Mouse (Mus musculus) embryonic stem cell, embryonic (primary cell): Measurements from ENCODE around the gene Prox1.

Experiments used
- CTCF ChIA-PET, 4 experiments: fragments of 300-600 bp in 2 of 4; fragments of 350-600 bp in 2 of 4; sonication (Branson Sonifier 250); formaldehyde crosslinking; loops; one replicate each; lab custom pipeline; 2022; ENCODE audit warnings: inconsistent platforms in 2 of 4; lab: Charles Lee
- POLR2A ChIA-PET, 4 experiments: fragments of 300-600 bp in 2 of 4; fragments of 350-600 bp in 2 of 4; sonication (Branson Sonifier 250); formaldehyde crosslinking; loops; one replicate each; lab custom pipeline; 2022; ENCODE audit warnings: antibody characterized with exemption in 4 of 4, inconsistent platforms in 1 of 4; lab: Charles Lee

The Prox1 gene

DNA sequence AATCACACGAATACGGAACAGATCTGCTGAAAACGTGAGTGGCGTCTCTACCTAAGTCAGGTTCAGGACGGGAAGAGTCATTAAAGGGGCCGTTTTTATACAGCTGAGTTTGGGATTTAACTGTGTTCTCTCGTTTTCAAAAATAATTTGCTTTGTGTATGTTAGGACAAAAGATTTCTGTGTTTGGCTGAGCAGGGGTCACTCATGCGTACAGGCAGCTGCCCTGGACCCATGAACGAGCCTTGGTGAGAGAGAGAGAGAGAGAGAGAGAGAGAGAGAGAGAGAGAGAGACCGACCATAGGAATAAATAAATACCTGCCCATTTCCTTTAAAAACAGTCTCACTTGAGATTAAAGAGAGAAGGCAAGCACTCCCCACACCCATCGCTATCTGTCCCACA is 11.1 kb downstream of the Prox1 start:
- ChIA-PET CTCF (interaction anchor here in 1 of 4 experiments (1.1 kb wide), 1 partner anchor 640 kb away, joined by 3 read pairs; no protein-coding TSS in a partner anchor), POLR2A (interaction anchor here in 2 of 4 experiments (0.9 to 2.8 kb wide), 2 partner anchors 10 to 11 kb away, joined by 3 to 8 read pairs; partner anchors contain the start of gene Prox1 (in 1 of the 2))

DNA sequence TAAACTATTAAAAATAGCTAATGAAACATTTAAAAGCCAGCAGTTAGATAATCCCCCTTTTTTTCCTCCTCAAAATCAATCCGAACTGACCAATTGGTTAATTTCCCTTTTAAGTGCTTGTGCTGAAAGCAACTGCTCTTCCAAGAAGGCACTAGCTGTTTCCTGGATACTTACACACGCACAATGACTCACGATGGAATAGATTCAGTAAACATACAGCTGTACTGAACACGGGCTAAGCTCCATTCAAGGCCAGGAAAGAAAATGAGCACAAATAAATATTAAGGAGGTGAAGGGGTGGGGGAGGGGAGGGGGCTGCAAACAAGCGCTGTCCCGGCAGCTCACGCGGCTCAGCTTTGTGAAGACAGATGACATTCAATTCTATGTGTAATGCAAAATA is 14.8 kb downstream of the Prox1 start:
- ChIA-PET POLR2A (interaction anchor here in 1 of 4 experiments (0.6 kb wide), 1 partner anchor 121 kb away, joined by 3 read pairs; no protein-coding TSS in a partner anchor), CTCF (interaction anchor here in 1 of 4 experiments (0.6 kb wide), 1 partner anchor 12 kb away, joined by 5 read pairs; no protein-coding TSS in a partner anchor)

DNA sequence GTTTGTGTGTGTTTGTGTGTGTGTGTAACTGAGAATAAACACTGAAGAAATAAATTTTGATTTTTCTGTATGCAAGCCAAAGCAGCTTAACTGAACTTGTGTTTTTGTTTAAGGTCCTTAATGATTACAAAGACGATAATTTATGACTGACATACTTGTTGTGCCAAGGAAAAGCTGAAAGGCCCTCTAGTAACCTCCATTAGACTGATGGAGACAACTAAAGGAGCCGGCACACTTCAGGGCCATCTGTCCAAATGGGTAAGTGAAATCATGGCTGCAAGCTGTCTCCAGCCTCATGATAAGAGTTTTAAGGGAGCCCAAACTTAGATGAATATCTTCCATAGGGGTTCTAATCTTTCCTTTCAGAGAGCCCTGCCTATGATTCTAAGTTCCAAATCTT is 15.5 kb downstream of the Prox1 start:
- POLR2A ChIA-PET = no interaction called here
- CTCF ChIA-PET = interaction anchor here in 1 of 4 experiments (0.7 kb wide), 2 partner anchors 38 to 62 kb away, joined by 3 read pairs; no protein-coding TSS in a partner anchor

DNA sequence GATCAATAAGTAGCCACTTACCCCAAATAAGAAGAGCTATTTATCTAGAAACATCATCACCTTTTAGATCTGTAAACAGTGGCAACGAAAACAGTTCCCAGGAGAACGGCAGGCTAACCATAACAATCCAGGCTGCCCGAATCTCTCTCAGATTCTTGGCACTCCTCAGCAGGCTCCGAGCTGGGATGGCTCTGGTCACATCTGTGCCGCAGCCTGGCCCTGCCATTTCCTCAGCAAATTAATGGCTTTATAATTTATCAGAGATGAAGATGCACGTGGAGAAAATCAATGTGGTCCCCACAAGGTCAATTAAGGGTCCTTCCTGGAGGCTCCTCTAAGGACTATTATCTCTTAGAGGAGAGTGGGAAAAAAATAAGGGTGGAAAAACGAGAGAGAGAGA is 16.2 kb downstream of the Prox1 start:
- ChIA-PET POLR2A (no interaction called here), CTCF (interaction anchor here in 1 of 4 experiments (0.7 kb wide), 2 partner anchors 37 to 62 kb away, joined by 3 read pairs; no protein-coding TSS in a partner anchor)

DNA sequence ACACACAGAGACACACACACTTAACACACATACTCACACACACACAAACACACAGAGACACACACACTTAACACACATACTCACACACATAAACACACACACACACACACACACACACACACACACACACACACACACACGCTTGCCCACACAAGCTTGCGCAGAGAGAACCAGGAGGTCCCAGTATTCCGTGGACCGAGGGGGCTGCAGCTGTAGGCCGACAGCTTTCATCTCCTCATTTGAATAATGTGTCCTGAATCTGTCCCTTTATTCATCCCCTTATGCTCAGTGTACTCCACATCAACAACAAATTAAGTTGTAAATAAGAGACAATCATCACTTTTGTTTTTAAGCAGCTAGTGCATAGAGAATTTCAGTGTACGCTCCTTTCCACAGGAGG is 17.9 kb downstream of the Prox1 start:
- CTCF ChIA-PET = interaction anchor here in 2 of 4 experiments (0.7 kb wide), 2 partner anchors 110 to 943 kb away, joined by 4 to 5 read pairs; no protein-coding TSS in a partner anchor
- POLR2A ChIA-PET = interaction anchor here in 1 of 4 experiments (0.7 kb wide), 1 partner anchor 17 kb away, joined by 3 read pairs; no protein-coding TSS in a partner anchor

DNA sequence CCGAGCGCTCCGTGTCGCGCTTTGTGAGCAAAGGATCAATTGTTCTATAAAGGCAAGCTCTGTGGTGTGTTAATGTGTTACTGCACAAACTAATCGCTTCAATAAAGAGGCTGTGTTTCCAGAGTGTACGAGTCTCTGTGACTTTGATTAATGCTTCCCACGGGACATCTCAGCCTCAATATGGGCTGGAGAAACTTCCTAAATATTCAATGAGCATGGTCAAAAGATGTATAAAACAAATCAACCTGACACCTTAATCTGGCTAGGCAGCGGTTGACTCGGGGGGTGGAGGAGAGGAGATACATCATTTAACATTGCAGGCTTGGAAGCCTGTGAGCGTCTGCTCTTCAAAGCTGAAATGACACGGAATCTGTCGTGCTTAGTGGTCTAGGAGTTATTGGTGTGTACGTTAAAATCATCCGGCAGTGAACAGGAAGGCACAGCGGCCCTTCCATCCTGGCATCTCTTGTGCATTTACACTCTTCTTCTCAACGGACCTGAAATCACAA is 21.2 kb downstream of the Prox1 start:
- ChIA-PET POLR2A (no interaction called here), CTCF (no interaction called here)

DNA sequence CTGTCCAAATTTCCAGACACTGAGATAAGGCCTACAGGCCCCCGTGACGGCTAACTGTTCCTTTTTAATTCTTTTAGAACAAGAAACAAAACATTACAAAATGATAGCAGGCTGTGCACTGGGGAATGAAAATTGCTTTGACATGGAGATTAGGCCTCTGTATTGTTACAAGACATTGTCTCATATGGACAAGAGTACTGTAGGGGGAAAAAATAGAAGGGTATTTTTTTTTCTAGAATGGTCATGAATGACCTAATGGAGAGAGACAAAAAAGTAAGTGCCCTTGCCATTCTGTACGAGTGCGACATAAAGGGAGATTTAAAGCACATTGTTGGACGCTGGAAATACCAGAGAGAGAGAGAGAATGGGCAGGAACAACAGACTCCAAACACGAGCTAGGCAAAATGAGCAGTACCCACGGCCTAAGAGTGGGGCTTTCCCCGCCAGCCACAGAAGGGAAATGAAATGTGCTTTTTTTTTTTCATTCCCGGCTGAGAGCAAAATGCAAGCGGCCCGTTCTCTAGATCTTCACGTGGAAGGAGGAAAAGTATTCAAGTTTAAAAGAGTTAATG is 21.8 kb downstream of the Prox1 start:
- ChIA-PET CTCF (no interaction called here), POLR2A (no interaction called here)

DNA sequence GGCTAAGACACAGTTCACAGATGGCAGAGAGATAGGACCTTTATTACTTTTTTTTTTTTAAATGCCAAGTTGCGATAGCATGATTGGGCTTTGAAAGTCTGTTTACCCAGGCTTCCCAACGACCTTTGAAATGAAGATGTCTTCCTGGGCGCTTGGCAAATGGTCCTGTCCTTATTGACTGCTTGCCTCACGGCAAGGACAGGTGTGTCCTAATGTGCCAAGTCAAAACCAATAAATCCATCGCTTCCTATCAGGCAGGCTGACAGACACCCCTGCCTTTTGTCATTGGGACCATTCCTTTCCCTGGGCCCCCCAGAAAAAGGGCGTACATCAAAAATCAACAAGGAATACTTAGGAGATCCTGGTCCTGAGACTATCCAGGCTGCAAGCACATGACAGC is 22.7 kb downstream of the Prox1 start:
- POLR2A ChIA-PET = no interaction called here
- CTCF ChIA-PET = no interaction called here

DNA sequence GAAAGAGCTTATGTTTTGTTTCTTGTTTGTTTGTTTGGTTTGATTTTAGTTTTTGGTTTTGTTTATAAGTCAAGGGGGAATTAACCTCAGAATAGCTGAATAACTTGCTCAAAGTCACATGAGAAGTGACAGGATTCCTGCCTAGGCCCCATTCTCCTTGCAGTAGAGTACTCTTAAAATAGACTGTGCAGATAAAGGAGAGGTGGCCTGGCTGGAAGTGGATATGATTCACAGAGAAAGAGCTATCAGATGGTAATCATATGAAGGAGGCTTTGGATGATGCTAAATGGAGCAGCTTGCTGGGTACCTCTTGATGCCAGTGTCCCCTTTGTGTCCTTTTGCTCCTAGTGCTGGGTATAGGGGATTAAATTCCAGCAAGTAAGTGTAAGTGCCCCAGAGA is 26.1 kb downstream of the Prox1 start:
- CTCF ChIA-PET = interaction anchor here in 1 of 4 experiments (0.6 kb wide), 1 partner anchor 11 kb away, joined by 5 read pairs; no protein-coding TSS in a partner anchor

DNA sequence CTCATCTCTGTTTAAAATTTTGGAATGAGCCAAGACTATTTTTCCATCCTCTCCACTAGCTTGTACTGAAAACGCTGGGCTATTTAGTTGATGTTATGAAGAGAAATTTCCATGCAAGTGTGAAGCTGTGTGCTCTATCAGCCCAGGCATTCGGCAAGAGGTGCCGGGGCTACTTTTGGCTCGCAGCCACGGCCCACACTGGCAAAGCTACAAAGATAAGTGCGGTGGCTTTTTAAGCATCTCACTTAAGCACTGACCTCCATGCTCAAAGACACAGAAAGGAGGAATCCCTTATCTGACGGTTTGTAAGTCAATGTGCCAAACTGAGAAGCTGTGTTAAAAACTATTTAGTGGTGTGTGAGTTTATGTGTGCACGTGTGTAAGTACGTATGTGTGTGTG is 26.9 kb downstream of the Prox1 start:
- CTCF ChIA-PET = interaction anchor here in 1 of 4 experiments (0.6 kb wide), 1 partner anchor 12 kb away, joined by 5 read pairs; no protein-coding TSS in a partner anchor
- POLR2A ChIA-PET = no interaction called here

More for the DNA sequence above, 26.1 kb downstream of the Prox1 start:
- POLR2A ChIA-PET = no interaction called here

DNA sequence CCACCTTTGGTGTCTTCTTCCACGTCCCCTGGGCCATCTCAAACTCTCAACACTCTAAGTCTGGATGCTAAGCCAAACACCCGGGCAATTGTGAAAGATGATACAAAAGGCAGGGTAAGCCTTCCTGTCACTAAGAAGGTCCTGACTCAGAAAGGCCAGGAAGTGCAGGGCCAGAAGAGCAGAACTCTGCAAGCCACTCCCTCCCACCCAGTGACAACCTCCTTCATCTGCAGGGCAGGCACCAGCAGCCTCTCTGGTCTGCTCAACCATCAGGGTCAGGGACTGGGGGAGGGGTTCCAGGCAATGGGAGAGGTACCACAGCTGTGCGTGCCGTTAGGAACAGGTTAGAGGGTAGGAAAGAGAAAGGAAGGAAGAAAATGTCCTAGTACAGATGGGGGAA is 27.9 kb downstream of the Prox1 start:
- ChIA-PET POLR2A (no interaction called here), CTCF (no interaction called here)

DNA sequence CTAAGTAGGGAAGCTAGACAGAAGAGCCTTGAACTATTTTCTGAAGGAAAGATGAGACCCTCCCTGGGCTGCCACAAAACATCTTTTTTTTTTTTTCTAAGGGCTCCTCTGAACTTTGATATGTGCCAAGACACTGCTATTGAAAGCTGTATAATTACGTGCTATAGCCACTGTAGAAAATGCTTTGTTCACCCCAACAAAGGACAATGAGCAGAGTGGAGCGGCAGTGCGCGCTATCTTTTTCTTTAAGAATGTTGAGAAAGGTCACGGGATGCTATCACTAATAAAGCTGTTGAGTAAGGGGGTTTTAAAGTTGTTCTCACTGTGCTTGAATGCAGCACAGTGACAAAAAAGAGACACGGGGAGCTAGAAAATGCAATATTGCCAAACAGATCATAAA is 30.0 kb downstream of the Prox1 start:
- POLR2A ChIA-PET = interaction anchor here in 1 of 4 experiments (0.5 to 1.0 kb wide), 3 partner anchors 18 to 895 kb away, joined by 3 read pairs; no protein-coding TSS in a partner anchor
- CTCF ChIA-PET = no interaction called here

DNA sequence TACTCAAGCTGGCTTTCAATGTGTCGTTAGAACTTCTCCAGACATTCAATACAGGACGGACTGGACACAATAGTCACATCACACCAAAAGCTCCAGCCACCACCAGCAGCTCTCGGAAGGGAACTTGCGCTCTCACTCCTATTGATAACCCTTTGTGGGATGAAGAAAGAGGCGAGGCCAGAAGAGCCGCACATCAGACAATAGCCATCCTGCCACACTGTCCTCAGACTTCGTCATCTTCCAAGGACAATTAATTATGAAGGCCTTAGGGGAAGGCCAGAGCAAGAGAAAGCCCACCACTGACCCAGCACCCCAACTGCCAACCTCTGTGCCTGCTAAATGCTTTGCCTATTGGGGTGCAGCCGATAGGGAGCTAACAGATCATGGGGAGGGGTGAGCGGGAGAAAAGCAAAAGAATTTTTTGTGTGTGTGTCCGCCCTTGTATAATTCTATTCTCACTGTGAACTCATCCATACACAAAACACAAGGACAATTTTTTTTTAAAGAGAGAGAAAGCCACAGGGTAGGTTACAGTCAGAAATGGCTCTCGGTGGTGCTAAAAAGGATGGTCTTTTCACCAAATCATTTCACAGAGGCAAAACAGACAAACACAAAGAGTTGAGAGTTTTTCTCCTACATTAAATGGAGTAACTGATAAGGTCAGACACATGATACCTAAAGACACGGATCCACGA is 30.7 kb downstream of the Prox1 start:
- CTCF ChIA-PET = no interaction called here

DNA sequence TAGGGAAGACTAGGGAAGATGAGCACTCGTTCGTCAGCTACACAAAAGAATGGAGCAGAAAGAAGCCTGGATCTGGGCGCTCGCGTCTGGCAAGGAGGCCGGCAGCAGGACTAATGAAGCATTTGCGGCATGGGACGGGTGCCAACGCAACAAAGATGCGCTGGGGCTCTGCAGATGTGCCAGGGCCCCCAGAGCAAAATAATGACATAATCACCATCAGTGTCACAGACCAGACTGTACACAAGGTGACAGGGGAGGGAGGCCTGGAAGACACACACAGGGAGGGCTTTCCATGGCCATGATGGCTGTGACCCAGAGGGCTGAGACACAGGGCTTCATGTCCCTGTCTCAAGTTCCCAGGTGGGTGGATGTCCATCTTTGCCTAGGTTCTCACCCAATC is 32.6 kb downstream of the Prox1 start:
- POLR2A ChIA-PET = no interaction called here

More for the DNA sequence above, 30.7 kb downstream of the Prox1 start:
- POLR2A ChIA-PET = interaction anchor here in 1 of 4 experiments (0.5 to 1.0 kb wide), 3 partner anchors 18 to 894 kb away, joined by 3 read pairs; no protein-coding TSS in a partner anchor

DNA sequence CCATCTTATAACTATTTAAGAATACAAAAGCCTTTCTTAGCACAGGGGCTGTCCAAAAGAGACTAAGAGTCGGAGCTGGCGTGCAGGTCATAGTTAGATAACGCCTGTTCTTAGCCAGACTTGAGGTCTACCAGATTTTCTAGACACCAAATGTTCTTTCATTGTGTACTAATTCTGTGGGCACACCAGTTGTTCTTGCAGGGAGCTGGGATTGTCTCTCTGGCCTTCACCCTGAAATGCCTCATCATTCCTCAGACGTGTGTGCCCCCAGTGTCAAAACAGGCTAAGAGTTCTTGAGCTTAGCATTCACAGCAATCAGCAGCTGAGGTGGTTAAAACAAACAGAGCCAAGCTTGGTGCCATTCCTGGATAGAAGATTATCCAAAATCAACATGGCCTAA is 37.6 kb downstream of the Prox1 start:
- ChIA-PET CTCF (no interaction called here), POLR2A (interaction anchor here in 1 of 4 experiments (0.5 kb wide), 1 partner anchor 311 kb away, joined by 4 read pairs; no protein-coding TSS in a partner anchor)

More for the DNA sequence above, 32.6 kb downstream of the Prox1 start:
- CTCF ChIA-PET = no interaction called here

DNA sequence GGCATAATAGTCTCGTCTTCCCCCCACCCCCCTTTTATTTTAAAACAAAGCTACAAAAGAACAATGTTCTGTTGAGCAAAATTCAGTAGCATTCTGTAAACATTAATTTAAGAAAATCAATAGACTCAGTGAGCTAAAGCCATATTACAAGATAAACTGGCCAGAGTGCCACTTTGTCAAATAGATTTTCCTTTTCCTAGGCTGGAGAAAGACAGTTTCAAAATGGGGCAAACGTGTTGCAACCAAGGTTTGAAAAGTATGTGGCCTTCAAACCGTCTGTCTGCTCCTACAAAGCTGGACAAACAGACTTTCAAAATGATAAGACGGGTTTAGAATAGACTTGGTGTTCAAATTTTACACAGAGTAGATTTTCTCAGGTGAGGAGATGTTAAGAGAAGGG is 39.6 kb downstream of the Prox1 start:
- CTCF ChIA-PET = interaction anchor here in 3 of 4 experiments (0.5 to 0.7 kb wide), 6 partner anchors 14 to 1047 kb away, joined by 3 to 5 read pairs (median 4); no protein-coding TSS in a partner anchor
- POLR2A ChIA-PET = interaction anchor here in 3 of 4 experiments (0.6 kb wide), 3 partner anchors 38 to 727 kb away, joined by 3 to 5 read pairs (median 5); no protein-coding TSS in a partner anchor

DNA sequence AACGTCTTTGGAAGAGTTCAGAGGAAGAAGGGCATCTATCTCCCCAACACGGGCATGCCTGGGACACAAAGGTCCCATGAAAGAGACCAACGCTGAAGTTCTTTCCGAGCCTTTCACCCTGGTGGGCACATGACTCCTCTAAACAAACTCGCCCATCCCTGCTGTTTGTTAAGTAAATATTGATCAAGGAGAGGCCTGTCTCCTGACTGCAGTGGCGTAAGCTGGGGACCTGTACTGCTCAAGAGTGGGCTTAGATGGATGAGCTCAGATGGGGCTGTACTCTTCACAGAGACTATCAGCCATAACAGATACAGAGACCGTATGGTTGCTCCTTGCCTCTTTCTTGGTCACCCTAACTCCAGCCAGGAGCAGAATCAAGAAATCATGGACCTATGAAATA is 41.0 kb downstream of the Prox1 start:
- ChIA-PET POLR2A (interaction anchor here in 1 of 4 experiments (0.7 kb wide), 1 partner anchor 186 kb away, joined by 3 read pairs; no protein-coding TSS in a partner anchor), CTCF (interaction anchor here in 1 of 4 experiments (0.5 kb wide), 1 partner anchor 33 kb away, joined by 4 read pairs; no protein-coding TSS in a partner anchor)

DNA sequence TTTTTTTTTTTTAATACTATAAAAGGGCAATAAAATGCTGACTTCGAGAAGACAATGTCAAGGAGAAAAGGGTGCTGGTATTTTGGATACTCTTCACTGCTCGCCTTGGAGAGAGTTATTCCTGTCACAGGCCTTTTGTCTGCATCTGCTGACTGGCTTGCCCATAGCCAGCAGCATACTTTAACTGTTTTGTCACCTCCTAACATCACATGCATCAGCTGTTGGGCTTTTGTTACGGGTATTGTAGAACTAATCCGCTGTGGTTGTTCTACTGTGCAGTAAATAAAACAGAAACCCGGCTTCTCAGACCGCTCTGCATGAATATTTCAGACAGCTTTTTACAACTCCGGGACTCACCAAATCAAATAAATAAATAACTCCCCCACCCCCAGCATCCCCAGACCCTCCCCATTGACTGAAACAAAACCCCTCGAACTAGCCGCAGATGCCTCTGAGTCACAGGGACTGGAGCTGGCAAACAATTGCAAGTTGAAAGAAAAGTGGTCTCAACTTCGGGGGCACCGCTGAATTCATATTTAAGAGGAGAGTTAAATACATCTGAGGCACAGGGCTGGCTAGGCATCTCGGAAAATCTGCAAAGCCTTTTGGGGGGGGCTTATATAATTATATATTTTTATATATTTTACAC is 41.7 kb downstream of the Prox1 start:
- ChIA-PET POLR2A (interaction anchor here in 1 of 4 experiments (0.7 kb wide), 1 partner anchor 187 kb away, joined by 3 read pairs; no protein-coding TSS in a partner anchor), CTCF (no interaction called here)

DNA sequence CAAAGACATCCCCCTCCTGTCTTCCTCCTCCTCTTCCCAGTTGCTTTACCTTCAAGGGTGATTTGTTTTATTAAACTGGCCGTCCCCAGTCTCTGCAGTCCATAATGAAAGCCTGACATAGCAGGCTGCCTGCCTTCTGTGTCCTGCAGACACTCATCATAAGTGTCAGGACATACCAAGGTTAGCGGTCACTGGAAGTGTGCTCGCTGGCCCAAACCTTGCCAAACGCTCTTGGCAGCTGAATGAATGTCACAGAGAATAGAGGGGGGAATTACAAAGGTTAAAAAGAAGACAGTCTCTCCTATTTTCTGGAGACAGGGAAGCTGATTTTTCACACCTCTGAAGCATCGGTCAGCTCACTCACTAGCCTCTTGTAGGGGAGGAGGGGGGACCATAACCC is 42.6 kb downstream of the Prox1 start:
- ChIA-PET CTCF (no interaction called here), POLR2A (no interaction called here)
